ENCODE assay signal across 16 mouse cellular contexts in genomic region chr10:78402301-78402922, GRCm38 (mm10).
"Had no signal": no experiment of that assay in that cellular context is flagged by ENCODE, and none has a peak within 500 bp of the region (broad histone marks: within the 10 kb centered on the region; RNA-seq: fewer than 3 reads in every experiment).

No protein-coding gene starts in this region.

- H3K27ac ChIP-seq: layer of hippocampus, adult 2 months; limb, embryonic 13.5 days; liver, embryonic 15.5 days; stomach, embryonic 15.5 days had no signal

- DNase-seq: kidney, adult 18-20 months; kidney, postnatal 10 days; kidney, postnatal 4 days; left cerebral cortex, postnatal 4 days; lung, embryonic 14.5 days; lung, postnatal 10 days; lung, postnatal 4 days; right cerebral cortex, postnatal 14 days; thymus, postnatal 4 days had no signal

- H3K27me3 ChIP-seq: limb, embryonic 13.5 days; liver, embryonic 15.5 days; stomach, embryonic 15.5 days had no signal

- ATAC-seq: midbrain, embryonic 16.5 days had no signal

- H3K4me2 ChIP-seq: limb, embryonic 13.5 days; liver, embryonic 15.5 days; lung, embryonic 14.5 days; midbrain, embryonic 11.5 days; stomach, embryonic 15.5 days had no signal

- H3K9ac ChIP-seq: limb, embryonic 13.5 days; liver, embryonic 15.5 days; lung, embryonic 14.5 days; stomach, embryonic 15.5 days had no signal

- H3K9me3 ChIP-seq: limb, embryonic 13.5 days; liver, embryonic 15.5 days; stomach, embryonic 15.5 days had no signal

- H3K4me1 ChIP-seq: stomach, embryonic 15.5 days had no signal

- H3K4me3 ChIP-seq: layer of hippocampus, adult 2 months; limb, embryonic 13.5 days; liver, embryonic 15.5 days; megakaryocyte, embryonic 14.5 days; stomach, embryonic 15.5 days had no signal
